Mouse (Mus musculus): ENCODE data around the gene Camsap1.

DNA sequence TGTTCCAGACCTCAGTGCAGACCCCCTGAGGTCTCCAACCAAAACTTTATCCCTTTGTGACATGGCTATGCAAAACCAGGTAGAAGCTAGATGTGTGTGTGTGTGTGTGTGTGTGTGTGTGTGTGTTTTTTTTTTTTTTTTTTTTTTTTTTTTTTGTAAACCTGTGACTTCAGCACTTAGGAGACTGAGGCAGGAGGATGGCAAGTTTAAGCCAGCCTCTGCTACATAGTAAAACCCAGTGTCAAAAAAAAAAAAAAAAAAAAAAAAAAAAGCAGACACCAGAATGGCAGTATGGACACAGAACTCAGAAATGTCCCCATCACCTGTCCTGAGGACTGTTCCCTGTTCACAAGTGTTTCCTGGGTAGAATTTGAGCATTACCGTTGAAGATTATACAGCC is 6.6 kb upstream of the Camsap1 start:
- no peak for TF ChIP-seq POLR2A (IDR thresholded peaks at IDR 0.05; ENCODE audit: borderline replicate concordance, insufficient read depth, low read length)
- TF ChIP-seq CTCF (IDR thresholded peaks at IDR 0.05; ENCODE audit: borderline replicate concordance, insufficient read depth, low read depth, low read length) = no peak
